Mouse (Mus musculus) CH12F3 (cell line): Measurements from ENCODE around the gene Rcor2.

Experiments
- in situ Hi-C: fragments of 300-500 bp; cut with MboI; formaldehyde crosslinking; loops from 2 replicates; pipeline ENCODE4 v1.14.3; 2020; ENCODE audit warnings: low sequenced_read_pairs

Gene Rcor2

GRCm38 (mm10) chr19:7264766-7265331 lies 2.3 kb upstream of the Rcor2 start:
- in situ Hi-C loops = no loop called here

DNA sequence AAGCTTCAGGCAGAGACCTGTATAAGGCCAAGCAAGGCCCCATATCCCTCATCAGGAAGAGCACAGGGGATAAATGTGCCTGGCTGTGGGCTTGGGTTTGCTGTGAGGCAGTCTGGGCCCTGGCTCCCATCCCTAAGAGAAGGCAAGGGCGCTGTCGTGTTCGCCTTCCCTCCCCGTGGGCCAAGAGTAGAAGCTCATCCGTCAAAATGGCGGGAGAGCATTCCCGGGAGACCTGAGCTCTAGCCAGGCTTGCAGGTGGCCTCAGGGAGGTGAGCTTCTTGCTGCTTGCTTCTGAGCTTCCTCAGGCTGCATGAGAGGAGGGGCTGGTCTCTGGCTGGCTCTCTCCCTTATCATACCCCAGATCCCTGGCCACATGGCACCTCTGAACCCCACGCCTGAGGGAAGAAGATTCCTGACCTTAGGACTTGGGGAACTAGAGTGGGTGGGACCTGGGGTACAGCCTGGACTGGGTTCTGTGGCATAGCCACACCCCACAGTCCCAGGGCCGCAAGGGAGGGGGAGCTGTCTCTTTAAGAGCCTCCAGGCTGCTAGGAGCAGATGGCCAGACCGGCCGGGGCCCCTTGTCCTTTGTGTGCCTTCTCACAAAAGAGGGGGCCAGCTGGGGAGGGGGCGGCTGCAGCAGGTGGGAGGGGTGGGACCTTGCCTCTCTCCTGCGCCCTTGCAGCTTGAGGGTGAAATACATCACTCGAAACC lies 1.5 kb upstream of the Rcor2 start:
- in situ Hi-C loops = no loop called here

DNA sequence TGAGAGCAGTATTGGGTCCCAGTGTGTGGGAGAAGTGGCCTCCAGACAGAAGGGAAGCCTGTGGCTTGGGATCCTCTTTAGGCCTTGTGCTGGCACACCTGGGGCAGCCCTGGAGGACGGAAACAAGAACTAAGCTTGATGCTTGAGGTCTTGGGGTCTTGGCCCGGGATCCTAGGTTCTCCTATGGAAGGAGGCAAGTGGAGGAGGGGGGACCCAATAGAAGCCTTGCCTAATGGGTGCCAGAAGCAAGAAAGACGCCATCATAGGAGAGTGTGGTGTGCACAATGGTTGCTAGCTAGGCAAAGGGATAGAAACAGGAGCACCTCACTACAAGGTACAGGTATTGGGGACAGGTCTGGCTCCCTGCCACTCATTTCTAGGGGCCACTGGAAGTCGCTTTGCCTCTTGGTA lies 699 bp upstream of the Rcor2 start:
- in situ Hi-C loops = no loop called here

- in situ Hi-C loops = no loop called here
Measured at GRCm38 (mm10) chr19:7267781-7268721, 926 bp downstream of the Rcor2 start.

- in situ Hi-C loops = no loop called here
Measured at GRCm38 (mm10) chr19:7268722-7269090, 1.6 kb downstream of the Rcor2 start.

DNA sequence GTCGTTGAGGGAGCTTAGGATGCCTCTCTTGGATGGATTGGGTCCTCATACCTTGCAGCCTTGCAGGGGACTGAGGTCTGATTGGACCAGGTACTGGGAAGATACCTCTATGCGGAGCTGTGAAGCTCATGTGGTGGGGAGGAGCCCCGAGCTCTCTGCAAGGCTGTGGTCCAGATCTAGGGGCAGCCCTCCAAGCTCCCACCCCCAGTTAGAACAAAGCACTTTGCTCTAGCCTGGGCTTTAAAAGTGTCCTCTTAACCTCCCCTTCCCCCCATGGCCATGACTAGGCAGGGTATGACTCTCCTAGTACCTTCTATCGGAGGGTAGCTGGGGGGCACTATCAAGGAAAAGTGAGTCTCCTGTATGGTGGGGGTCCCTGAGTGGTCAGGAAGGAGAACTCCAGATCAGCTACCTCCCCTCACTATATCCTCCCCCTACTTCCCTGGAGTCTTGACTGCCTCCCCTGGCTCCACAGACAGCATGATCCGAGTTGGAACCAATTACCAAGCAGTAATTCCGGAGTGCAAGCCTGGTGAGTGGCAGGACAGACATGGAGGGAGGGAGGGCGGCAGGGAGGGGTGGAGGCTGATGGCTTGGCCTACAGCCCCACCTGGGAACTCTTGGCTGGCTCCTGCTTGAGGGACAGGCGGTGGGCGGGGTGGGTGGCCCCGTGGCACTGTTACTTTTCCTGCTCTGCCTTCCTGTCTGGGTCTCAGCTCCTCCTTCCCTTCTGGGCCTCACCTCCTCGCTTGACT lies 2.3 kb downstream of the Rcor2 start:
- in situ Hi-C loops = no loop called here

DNA sequence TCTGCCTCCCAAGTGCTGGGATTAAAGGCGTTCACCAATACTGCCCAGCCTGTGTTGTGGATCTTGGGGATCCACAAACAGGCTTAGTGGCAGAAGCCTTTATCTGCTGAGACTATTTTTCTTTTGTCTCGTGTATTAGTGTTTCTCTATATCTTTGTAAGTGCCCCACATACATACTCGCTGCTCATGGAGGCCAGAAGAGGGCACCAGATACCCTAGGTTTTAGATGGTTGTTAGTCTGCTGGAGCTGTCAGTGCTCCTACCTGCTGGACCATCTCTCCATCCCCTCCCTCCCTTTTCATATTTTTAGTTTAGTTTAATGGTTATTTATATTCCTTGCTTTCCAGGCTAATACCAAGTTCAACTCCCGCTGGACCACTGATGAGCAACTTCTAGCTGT lies 6.4 kb downstream of the Rcor2 start:
- in situ Hi-C loops = no loop called here

DNA sequence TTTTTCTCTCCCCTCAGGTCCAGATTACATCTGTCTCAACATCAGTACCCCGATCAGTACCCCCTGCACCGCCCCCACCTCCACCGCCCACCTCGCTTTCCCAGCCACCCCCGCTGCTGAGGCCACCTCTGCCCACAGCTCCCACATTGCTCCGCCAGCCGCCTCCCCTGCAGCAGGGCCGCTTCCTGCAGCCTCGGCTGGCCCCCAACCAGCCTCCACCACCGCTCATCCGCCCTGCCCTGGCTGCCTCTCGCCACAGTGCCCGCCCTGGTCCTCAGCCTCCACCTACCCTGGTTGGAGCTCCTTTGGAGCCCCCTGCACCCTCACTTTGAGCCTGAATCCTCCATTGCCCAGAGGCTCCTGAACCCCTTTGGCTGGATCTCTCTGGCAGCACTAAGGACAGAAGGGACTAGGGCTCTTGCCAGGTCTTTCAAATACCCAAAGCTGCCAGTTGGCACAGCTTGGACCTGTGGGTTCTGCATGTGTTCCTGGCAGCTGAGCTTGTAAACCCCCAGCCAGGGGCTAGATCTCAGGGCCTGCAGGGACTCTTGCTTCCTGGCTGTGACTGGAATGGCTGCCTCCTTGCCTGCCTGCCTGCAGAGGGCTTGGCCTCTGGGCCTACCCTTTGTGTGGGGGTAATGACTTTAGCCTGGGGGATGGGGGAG lies 7.3 kb downstream of the Rcor2 start:
- in situ Hi-C loops = no loop called here

DNA sequence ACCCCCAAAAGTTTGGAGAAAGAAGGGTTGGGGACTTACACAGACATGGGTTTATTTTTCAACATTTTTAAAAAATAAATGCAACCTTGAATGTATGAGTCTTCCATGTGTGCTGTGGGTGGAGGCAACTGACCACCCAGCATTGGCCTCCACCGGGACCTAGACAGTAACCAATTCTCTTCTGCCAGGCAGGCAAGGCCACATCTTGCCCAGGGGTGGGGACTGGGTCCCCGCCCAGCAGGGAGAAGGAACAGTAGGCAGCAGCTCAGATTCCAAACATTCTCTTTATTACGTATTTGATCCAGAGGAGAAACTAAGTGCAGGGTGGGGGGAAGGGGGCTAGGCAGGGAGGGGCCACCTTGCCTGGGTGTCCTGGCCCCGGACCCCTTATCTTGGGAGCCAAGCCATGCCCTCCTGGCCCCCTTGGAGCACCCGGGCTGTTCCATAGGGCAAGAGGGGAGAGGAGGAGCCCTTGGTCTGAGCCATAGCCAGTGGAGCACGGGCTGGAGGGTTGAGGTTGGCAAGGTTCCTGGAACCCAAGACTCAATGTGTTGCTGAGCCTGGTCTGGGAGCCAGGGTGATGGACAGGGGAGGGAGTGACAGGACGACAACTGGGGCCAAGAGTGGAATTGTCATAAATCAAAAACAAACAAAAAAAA lies 8.1 kb downstream of the Rcor2 start:
- in situ Hi-C loops = no loop called here

- in situ Hi-C loops = no loop called here
Measured at GRCm38 (mm10) chr19:7276053-7276659, 9.0 kb downstream of the Rcor2 start.

GRCm38 (mm10) chr19:7276796-7277195 lies 9.7 kb downstream of the Rcor2 start:
- in situ Hi-C loops = no loop called here

- in situ Hi-C loops = no loop called here
Measured at GRCm38 (mm10) chr19:7278200-7278906, 11.2 kb downstream of the Rcor2 start.

GRCm38 (mm10) chr19:7279114-7279513 lies 12.0 kb downstream of the Rcor2 start:
- in situ Hi-C loops = no loop called here

GRCm38 (mm10) chr19:7280557-7281330 lies 13.6 kb downstream of the Rcor2 start:
- in situ Hi-C loops = no loop called here

GRCm38 (mm10) chr19:7286563-7287315 lies 19.6 kb downstream of the Rcor2 start:
- in situ Hi-C loops = no loop called here

DNA sequence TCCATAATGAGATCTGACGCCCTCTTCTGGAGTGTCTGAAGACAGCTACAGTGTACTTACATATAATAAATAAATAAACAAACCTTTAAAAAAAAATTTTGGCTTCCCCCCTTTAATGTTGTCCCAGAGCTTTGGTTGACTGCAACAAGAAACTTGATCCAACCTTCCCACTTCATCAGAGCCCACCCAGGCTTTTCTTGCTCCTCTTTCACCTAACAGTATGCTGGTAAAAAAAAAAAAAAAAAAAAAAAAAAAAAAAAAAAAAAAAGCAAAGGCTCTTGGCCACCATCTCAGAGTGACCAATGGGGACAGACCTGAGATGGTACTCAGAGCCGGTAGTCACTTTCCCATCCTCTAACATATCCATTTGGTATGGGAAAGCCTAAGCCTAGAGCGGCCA lies 21.2 kb downstream of the Rcor2 start:
- in situ Hi-C loops = no loop called here

DNA sequence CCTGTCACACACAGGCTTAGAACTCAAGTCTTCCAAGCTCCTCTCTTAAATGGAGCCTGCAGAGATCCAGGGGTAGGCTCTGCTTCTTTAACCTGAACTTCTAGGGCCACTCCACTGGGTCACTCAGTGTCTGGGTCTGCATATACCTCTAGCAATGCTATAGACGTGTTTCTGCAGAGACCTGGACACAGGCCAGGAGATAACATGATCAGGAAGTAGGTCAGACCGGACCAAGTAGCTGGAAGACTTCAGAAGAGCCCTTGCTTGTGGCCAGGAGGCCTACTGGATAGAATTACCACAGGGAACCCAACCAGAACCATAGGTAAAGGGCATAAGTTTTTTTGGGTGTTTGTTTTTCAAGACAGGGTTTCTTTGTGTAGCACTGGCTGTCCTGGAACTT lies 22.6 kb downstream of the Rcor2 start:
- in situ Hi-C loops = no loop called here
